Mouse (Mus musculus) hindbrain, embryonic 13.5 days (tissue): Measurements from ENCODE around the gene Synpo2l. TPM values are rescaled to one million over a fixed set of nuclear protein-coding genes. Genes with fewer than 3 reads are reported as not detected.

ENCODE experiments used
- ATAC-seq: fragments of 200-750 bp; cut with Nextera tagmentation; 2 replicates; pipeline ENCODE4 v1.8.0; 2017; ENCODE audit warnings: moderate TSS enrichment; ENCODE audit not compliant: low FRiP score
- H3K27ac ChIP-seq: fragments of 300-500 bp; sonication (generic); 2 replicates; pipeline ENCODE4 v1.5.1; 2015; ENCODE audit warnings: inconsistent platforms, mild to moderate bottlenecking, moderate library complexity
- H3K27me3 ChIP-seq: fragments of 300-500 bp; sonication (generic); 2 replicates; pipeline ENCODE4 v1.6.1; 2015; ENCODE audit warnings: mild to moderate bottlenecking, inconsistent platforms
- H3K36me3 ChIP-seq: fragments of 300-500 bp; sonication (generic); 2 replicates; pipeline ENCODE4 v1.6.1; 2015; ENCODE audit warnings: mild to moderate bottlenecking, inconsistent platforms
- H3K4me1 ChIP-seq: fragments of 300-500 bp; sonication (generic); replicated peaks from 2 replicates; pipeline ENCODE4 v1.6.1; 2015; ENCODE audit warnings: inconsistent platforms
- H3K4me2 ChIP-seq: fragments of 300-500 bp; sonication (generic); 2 replicates; pipeline ENCODE4 v1.6.1; 2015; ENCODE audit warnings: inconsistent platforms, mild to moderate bottlenecking, moderate library complexity
- H3K4me3 ChIP-seq: fragments of 300-500 bp; sonication (generic); 2 replicates; pipeline ENCODE4 v1.5.1; 2015; ENCODE audit warnings: mild to moderate bottlenecking, inconsistent platforms
- H3K9ac ChIP-seq: fragments of 300-500 bp; sonication (generic); 2 replicates; pipeline ENCODE4 v1.6.1; 2015; ENCODE audit warnings: mild to moderate bottlenecking, inconsistent platforms
- H3K9me3 ChIP-seq: fragments of 300-500 bp; sonication (generic); 2 replicates; pipeline ENCODE4 v1.6.1; 2016; ENCODE audit warnings: inconsistent platforms
- WGBS: fragments of 180-500 bp; shearing (Covaris S2); methylation state at CpG from one replicate; pipeline ENCODE4 v1.1.7; 2015; 5-methylcytosine and 5-hydroxymethylcytosine counted together
- microRNA-seq: library from miRNA; unstranded; fragments of <30 nt; microRNA quantifications from one replicate; pipeline ENCODE4, GENCODE M21; 2016
- polyA plus RNA-seq: library from polyadenylated mRNA; unstranded; fragments of >200 nt; fragmentation: Nextera tagmentation; extraction: Ambion mirVana; gene quantifications from 2 replicates; pipeline ENCODE4 v1.2.1, GENCODE M21; 2015

Gene Synpo2l
- polyA plus RNA-seq, 1 experiment from 2014 or later, result 0.30 TPM

- Histone ChIP-seq H3K27ac (no peak overlapping the region), H3K9ac (no peak overlapping the region), H3K27me3 (no peaks in the 10 kb centered on the region), H3K36me3 (peaks cover 9% of the 10 kb centered on the region), H3K4me2 (no peak overlapping the region), H3K4me1 (no peaks in the 10 kb centered on the region), H3K9me3 (no peaks in the 10 kb centered on the region), H3K4me3 (no peak overlapping the region)
- 87% methylated on average over 4 of the region's 4 CpGs for WGBS
- ATAC-seq, result no peak
Observed at GRCm38 (mm10) chr14:20610146-20610545, 58.0 kb downstream of the Synpo2l start.

- 88% methylated on average over 3 of the region's 3 CpGs for WGBS
- no peaks in the 10 kb centered on the region for H3K9me3 ChIP-seq
- H3K4me3 ChIP-seq, result no peak overlapping the region
- no peaks in the 10 kb centered on the region for H3K4me1 ChIP-seq
- H3K9ac ChIP-seq, result no peak overlapping the region
- no peak overlapping the region for H3K27ac ChIP-seq
- no peak for ATAC-seq
- peaks cover 9% of the 10 kb centered on the region for H3K36me3 ChIP-seq
- no peak overlapping the region for H3K4me2 ChIP-seq
- no peaks in the 10 kb centered on the region for H3K27me3 ChIP-seq
Observed at GRCm38 (mm10) chr14:20609519-20609918, 58.6 kb downstream of the Synpo2l start.

Small RNA genes lying within 50 kb of the gene (microRNA-seq; reads per million reads assigned to microRNA genes)
- gene Mir6946, result 1.4 reads per million

Other genes starting within 250 kb of the Synpo2l start
- 1.0 and 2.2 TPM in 2 replicates for gene Cfap70, start 216.1 kb downstream of the Synpo2l start, polyA plus RNA-seq
- 11.7 and 13.2 TPM in 2 replicates for gene Anxa7, start 188.2 kb downstream of the Synpo2l start, polyA plus RNA-seq
- gene Mss51, start 171.5 kb downstream of the Synpo2l start, polyA plus RNA-seq, result 0.41 and 0.82 TPM in 2 replicates
- 81.1 and 86.1 TPM in 2 replicates for gene Ppp3cb, start 121.8 kb downstream of the Synpo2l start, polyA plus RNA-seq
- gene Usp54, start 27.3 kb downstream of the Synpo2l start, polyA plus RNA-seq, result 9.3 and 12.1 TPM in 2 replicates
- gene Myoz1, start 11.8 kb downstream of the Synpo2l start, polyA plus RNA-seq, result 0.30 TPM in 1 of 2 replicates, not detected in the other
- gene Sec24c, start 6.0 kb upstream of the Synpo2l start, polyA plus RNA-seq, result 89.8 and 90.0 TPM in 2 replicates
- gene Fut11, start 26.6 kb upstream of the Synpo2l start, polyA plus RNA-seq, result 27.2 and 29.3 TPM in 2 replicates
- 200 and 204 TPM in 2 replicates for gene Chchd1, start 34.7 kb upstream of the Synpo2l start, polyA plus RNA-seq
- 45.3 and 46.2 TPM in 2 replicates for gene Zswim8, start 39.2 kb upstream of the Synpo2l start, polyA plus RNA-seq
- gene Ndst2, start 66.2 kb upstream of the Synpo2l start, polyA plus RNA-seq, result 16.7 and 19.1 TPM in 2 replicates
- 116 and 131 TPM in 2 replicates for gene Camk2g, start 125.7 kb upstream of the Synpo2l start, polyA plus RNA-seq
- 0.40 and 0.45 TPM in 2 replicates for gene Plau, start 168.3 kb upstream of the Synpo2l start, polyA plus RNA-seq